Mouse (Mus musculus): ENCODE measurements around the gene Olfr1023.

DNA sequence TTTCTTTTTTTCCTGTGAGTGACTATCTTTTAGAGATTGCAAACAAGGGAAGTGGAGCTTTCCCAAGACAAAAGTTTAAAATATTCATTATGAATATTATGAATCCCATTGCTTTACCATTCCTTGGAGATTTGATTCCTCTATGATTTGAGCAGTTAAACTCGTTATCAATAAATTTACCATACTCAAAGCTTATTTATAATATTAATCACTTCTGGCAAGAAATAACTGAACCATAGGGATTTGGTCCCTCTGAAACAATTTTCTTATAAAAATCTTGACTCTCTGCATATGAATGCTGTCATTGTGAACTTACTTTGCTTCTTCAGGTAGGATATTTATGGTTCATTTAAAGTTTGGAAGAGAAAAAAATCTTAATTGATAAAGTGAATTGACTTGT lies 29.5 kb downstream of the Olfr1023 start, which contains the start of gene Olfr1025-ps1:
- no peak for TF ChIP-seq POLR2A (IDR thresholded peaks at IDR 0.05; ENCODE audit: low read depth, low read length)
- TF ChIP-seq CTCF (IDR thresholded peaks at IDR 0.05; ENCODE audit: borderline replicate concordance, insufficient read depth, low read length) = no peak
